Mouse (Mus musculus) lung, adult 10 weeks (tissue): ENCODE measurements around the gene Gtf3c1. TPM values are rescaled to one million over a fixed set of nuclear protein-coding genes. Genes with fewer than 3 reads are reported as not detected.

Source experiments
- polyA plus RNA-seq: library from polyadenylated mRNA; stranded (reverse); fragments of 350-450 nt; fragmentation: Illumina TruSeq; extraction: RNeasy Lipid Tissue Mini Kit (QIAGEN cat#74804); gene quantifications from one replicate; pipeline ENCODE4 v1.2.3, GENCODE M21; 2014; ENCODE audit warnings: low read depth, low replicate concordance; ENCODE audit not compliant: insufficient read depth

Gtf3c1 gene
- 15.0 TPM for polyA plus RNA-seq

GRCm38 (mm10) chr7:125707593-125708022 is at the start of gene Gtf3c1, which contains the start of gene D430042O09Rik:
TSS of gene Gtf3c1 (minus strand) at chr7:125707780.
TSS of gene D430042O09Rik (plus strand) at chr7:125707888.

DNA sequence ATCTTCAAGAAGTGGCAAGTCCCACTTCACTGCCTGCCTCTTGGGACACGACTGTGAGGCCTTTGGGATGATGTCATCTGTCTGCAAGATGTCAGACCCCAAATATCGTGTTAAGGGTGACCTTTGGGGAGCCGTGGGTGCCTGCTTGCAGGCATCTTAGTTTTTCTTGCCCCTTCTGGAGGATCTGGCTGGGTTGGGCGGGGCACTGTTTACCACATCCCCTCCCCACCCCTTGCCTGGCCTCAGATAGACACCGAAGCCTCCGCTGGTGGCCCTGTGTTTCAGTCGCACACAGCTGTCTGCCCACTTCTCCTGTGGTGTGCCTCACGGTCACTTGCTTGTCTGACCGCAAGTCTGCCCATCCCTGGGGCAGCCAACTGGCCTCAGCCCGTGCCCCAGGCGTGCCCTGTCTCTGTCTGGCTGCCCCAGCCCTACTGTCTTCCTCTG is 104.4 kb downstream of the Gtf3c1 start, which contains the start of gene Il21r:
Il21r (plus strand) TSS at position 245 of the 447 bp plus-strand sequence.

Other genes starting within 250 kb of the Gtf3c1 start
- 68.4 TPM for gene Nsmce1, start 216.2 kb downstream of the Gtf3c1 start, polyA plus RNA-seq
- gene Il4ra, start 155.7 kb downstream of the Gtf3c1 start, polyA plus RNA-seq: 35.7 TPM
- gene Il21r, start 104.4 kb downstream of the Gtf3c1 start, polyA plus RNA-seq: 5.5 TPM
- gene D430042O09Rik, start 108 bp upstream of the Gtf3c1 start, polyA plus RNA-seq: 5.2 TPM